Mouse (Mus musculus) forebrain, postnatal 0 days (tissue): ENCODE data around the gene Hck. TPM values are rescaled to one million over a fixed set of nuclear protein-coding genes. Genes with fewer than 3 reads are reported as not detected.

Experiments used
- ATAC-seq: fragments of 200-750 bp; cut with Nextera tagmentation; 2 replicates; pipeline ENCODE4 v1.8.0; 2017; ENCODE audit warnings: mild to moderate bottlenecking, moderate library complexity
- DNase-seq: peaks from one replicate; pipeline ENCODE4 v3.0.0-alpha.2; 2015
- H3K27ac ChIP-seq: fragments of 300-500 bp; sonication (generic); 2 replicates; pipeline ENCODE4 v1.5.1; 2014; ENCODE audit warnings: low read depth, mild to moderate bottlenecking, antibody characterized with exemption, low read length, moderate library complexity, mixed read lengths
- H3K27me3 ChIP-seq: fragments of 300-500 bp; sonication (generic); 2 replicates; pipeline ENCODE4 v1.6.1; 2014; ENCODE audit warnings: mild to moderate bottlenecking, low read length, mixed read lengths; ENCODE audit not compliant: insufficient read depth
- H3K36me3 ChIP-seq: fragments of 300-500 bp; sonication (generic); 2 replicates; pipeline ENCODE4 v1.6.1; 2014; ENCODE audit warnings: mild to moderate bottlenecking, moderate library complexity; ENCODE audit not compliant: insufficient read depth
- H3K4me1 ChIP-seq: fragments of 300-500 bp; sonication (generic); 2 replicates; pipeline ENCODE4 v1.6.1; 2014; ENCODE audit warnings: antibody characterized with exemption; ENCODE audit not compliant: insufficient read depth
- H3K4me2 ChIP-seq: fragments of 300-500 bp; sonication (generic); 2 replicates; pipeline ENCODE4 v1.6.1; 2014; ENCODE audit warnings: low read depth, mild to moderate bottlenecking, moderate library complexity
- H3K4me3 ChIP-seq: fragments of 300-500 bp; sonication (generic); 2 replicates; pipeline ENCODE4 v1.5.1; 2014; ENCODE audit warnings: low read depth, low read length, mixed read lengths
- H3K9ac ChIP-seq: fragments of 300-500 bp; sonication (generic); 2 replicates; pipeline ENCODE4 v1.6.1; 2014; ENCODE audit warnings: mild to moderate bottlenecking
- H3K9me3 ChIP-seq: fragments of 300-500 bp; sonication (generic); 2 replicates; pipeline ENCODE4 v1.6.1; 2016; ENCODE audit warnings: low read length
- CTCF ChIP-seq: sonication (generic); IDR thresholded peaks from 2 replicates; pipeline ENCODE4 v1.5.1; 2016; ENCODE audit warnings: antibody characterized with exemption, control low read depth, low read depth
- WGBS: fragments of 180-500 bp; shearing (Covaris S2); extraction: QIAGEN DNeasy Blood & Tissue Kit; methylation state at CpG from one replicate; pipeline ENCODE4 v1.1.7; 2014; 5-methylcytosine and 5-hydroxymethylcytosine counted together
- polyA plus RNA-seq: library from polyadenylated mRNA; unstranded; fragments of >200 nt; fragmentation: Nextera tagmentation; extraction: Ambion mirVana; gene quantifications from 2 replicates; pipeline ENCODE4 v1.2.1, GENCODE M21; 2015
- total RNA-seq: library from RNA; depleted of rRNA; stranded (reverse); fragments of >200 nt; gene quantifications from 2 replicates; pipeline ENCODE4 v1.2.3, GENCODE M21; 2014

Hck gene
- total and polyA plus RNA-seq, 2 experiments from 2014 or later, result 3.1 to 3.5 TPM

DNA sequence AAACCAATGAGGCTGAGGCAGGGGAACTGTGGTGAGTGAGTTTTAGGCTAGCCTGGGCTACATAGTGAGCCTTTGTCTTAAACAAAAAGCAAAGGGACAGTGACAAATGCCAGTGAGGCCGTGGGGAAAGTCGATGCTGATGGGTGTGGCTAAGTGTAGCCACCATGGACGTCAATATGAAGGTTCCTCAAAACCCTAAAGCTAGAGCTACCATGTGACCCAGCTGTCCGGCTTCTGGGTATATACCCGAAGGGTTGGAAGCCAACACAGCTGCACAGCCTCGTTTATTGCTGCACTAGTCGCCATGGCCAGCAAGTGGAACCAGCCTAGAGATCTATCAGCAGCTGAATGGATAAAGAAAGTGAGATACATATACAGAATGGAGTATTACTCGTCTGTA is 11.9 kb downstream of the Hck start:
- DNase-seq (no peak), ATAC-seq (no peak)
- no peaks in the 10 kb centered on the region for H3K27me3 ChIP-seq
- H3K4me2 ChIP-seq, result no peak overlapping the region
- no peaks in the 10 kb centered on the region for H3K36me3 ChIP-seq
- no peaks in the 10 kb centered on the region for H3K4me1 ChIP-seq
- H3K9ac ChIP-seq, result no peak overlapping the region
- 73% methylated on average over 8 of the region's 8 CpGs for WGBS
- TF ChIP-seq CTCF, result no peak
- H3K27ac ChIP-seq, result no peak overlapping the region
- H3K4me3 ChIP-seq, result no peak overlapping the region
- no peaks in the 10 kb centered on the region for H3K9me3 ChIP-seq

GRCm38 (mm10) chr2:153121821-153122615 is 13.8 kb downstream of the Hck start:
- H3K4me2 ChIP-seq, result no peak overlapping the region
- H3K27ac ChIP-seq, result no peak overlapping the region
- no peak overlapping the region for H3K9ac ChIP-seq
- H3K27me3 ChIP-seq, result no peaks in the 10 kb centered on the region
- no peaks in the 10 kb centered on the region for H3K4me1 ChIP-seq
- H3K4me3 ChIP-seq, result no peak overlapping the region
- no peak for ATAC-seq
- 67% methylated on average over 8 of the region's 8 CpGs for WGBS
- no peaks in the 10 kb centered on the region for H3K36me3 ChIP-seq
- no peak for DNase-seq
- H3K9me3 ChIP-seq, result no peaks in the 10 kb centered on the region
- TF ChIP-seq CTCF, result no peak

DNA sequence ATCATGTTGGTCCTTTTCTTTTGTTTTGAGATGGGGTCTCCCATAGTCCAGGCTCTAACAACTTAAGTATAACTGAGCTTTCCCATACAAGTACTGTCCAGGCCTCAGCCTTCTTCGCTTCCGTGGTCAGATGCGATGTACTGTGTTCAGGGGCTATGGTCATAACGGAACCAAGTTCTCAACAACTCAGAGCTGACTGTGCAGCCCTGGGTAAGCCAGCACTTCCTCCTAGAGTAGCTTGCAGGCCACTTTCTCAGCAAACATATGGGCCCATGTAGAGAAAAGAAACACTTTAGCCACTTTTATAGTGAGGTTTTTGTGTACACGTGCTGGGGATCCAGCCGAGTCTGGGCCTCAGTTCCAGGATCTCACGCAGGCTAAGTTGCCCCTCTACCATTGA is 14.4 kb downstream of the Hck start:
- TF ChIP-seq CTCF, result no peak
- no peaks in the 10 kb centered on the region for H3K27me3 ChIP-seq
- no peak for DNase-seq
- H3K27ac ChIP-seq, result no peak overlapping the region
- no peak overlapping the region for H3K4me3 ChIP-seq
- H3K9me3 ChIP-seq, result no peaks in the 10 kb centered on the region
- H3K9ac ChIP-seq, result no peak overlapping the region
- ATAC-seq, result no peak
- H3K4me1 ChIP-seq, result no peaks in the 10 kb centered on the region
- 88% methylated on average over 7 of the region's 7 CpGs for WGBS
- H3K4me2 ChIP-seq, result no peak overlapping the region
- H3K36me3 ChIP-seq, result no peaks in the 10 kb centered on the region

- 59% methylated on average over 5 of the region's 5 CpGs for WGBS
- no peak overlapping the region for H3K9ac ChIP-seq
- no peaks in the 10 kb centered on the region for H3K36me3 ChIP-seq
- H3K4me3 ChIP-seq, result no peak overlapping the region
- ATAC-seq (no peak), DNase-seq (no peak)
- no peak overlapping the region for H3K27ac ChIP-seq
- no peak overlapping the region for H3K4me2 ChIP-seq
- no peaks in the 10 kb centered on the region for H3K4me1 ChIP-seq
- no peaks in the 10 kb centered on the region for H3K9me3 ChIP-seq
- no peaks in the 10 kb centered on the region for H3K27me3 ChIP-seq
- TF ChIP-seq CTCF, result no peak
These were observed 17.6 kb downstream of the Hck start for GRCm38 (mm10) chr2:153125875-153126274.

- peak; percentile 50 for TF ChIP-seq CTCF
- no peak overlapping the region for H3K9ac ChIP-seq
- H3K36me3 ChIP-seq, result no peaks in the 10 kb centered on the region
- no peak overlapping the region for H3K4me3 ChIP-seq
- H3K27ac ChIP-seq, result no peak overlapping the region
- H3K9me3 ChIP-seq, result no peaks in the 10 kb centered on the region
- DNase-seq (no peak), ATAC-seq (no peak)
- WGBS, result 13% methylated on average over 6 of the region's 6 CpGs
- H3K4me1 ChIP-seq, result no peaks in the 10 kb centered on the region
- H3K4me2 ChIP-seq, result no peak overlapping the region
- H3K27me3 ChIP-seq, result no peaks in the 10 kb centered on the region
These were observed 22.8 kb downstream of the Hck start for GRCm38 (mm10) chr2:153131019-153131418.

- no peak for DNase-seq
- peak; percentile 46 for TF ChIP-seq CTCF
- 35% methylated on average over 5 of the region's 5 CpGs for WGBS
- Histone ChIP-seq H3K4me3 (no peak overlapping the region), H3K4me2 (no peak overlapping the region), H3K27me3 (no peaks in the 10 kb centered on the region), H3K27ac (no peak overlapping the region), H3K9ac (no peak overlapping the region), H3K4me1 (no peaks in the 10 kb centered on the region), H3K9me3 (no peaks in the 10 kb centered on the region), H3K36me3 (no peaks in the 10 kb centered on the region)
- no peak for ATAC-seq
These were observed 26.0 kb downstream of the Hck start for GRCm38 (mm10) chr2:153134237-153134636.

GRCm38 (mm10) chr2:153136211-153136610 is 27.9 kb downstream of the Hck start:
- Histone ChIP-seq H3K9ac (no peak overlapping the region), H3K36me3 (no peaks in the 10 kb centered on the region), H3K4me2 (no peak overlapping the region), H3K9me3 (no peaks in the 10 kb centered on the region), H3K27me3 (no peaks in the 10 kb centered on the region), H3K4me3 (no peak overlapping the region), H3K4me1 (no peaks in the 10 kb centered on the region), H3K27ac (no peak overlapping the region)
- DNase-seq (no peak), ATAC-seq (no peak)
- no peak for TF ChIP-seq CTCF
- 64% methylated on average over 4 of the region's 4 CpGs for WGBS
